Mouse (Mus musculus) C2C12 (cell line): ENCODE measurements around the gene Rnps1.

Experiments
- CTCF ChIP-seq: IDR thresholded peaks from one replicate; pipeline ENCODE4 v1.5.1; 2011; ENCODE audit not compliant: control insufficient read depth, insufficient read depth, insufficient read length
- MAX ChIP-seq: IDR thresholded peaks from one replicate; pipeline ENCODE4 v1.6.1; 2011; ENCODE audit warnings: mild to moderate bottlenecking, control low read depth
- MYOD1 ChIP-seq: IDR thresholded peaks from one replicate; pipeline ENCODE4 v1.6.1; 2011; ENCODE audit warnings: low read depth; ENCODE audit not compliant: control insufficient read depth, insufficient read length
- USF1 ChIP-seq: IDR thresholded peaks from one replicate; pipeline ENCODE4 v1.6.1; 2011; ENCODE audit warnings: low read depth, mild to moderate bottlenecking, control low read depth, moderate library complexity

- no peak for TF ChIP-seq CTCF
- no peak for TF ChIP-seq USF1
- TF ChIP-seq MAX: no peak
- no peak for TF ChIP-seq MYOD1
Measured at GRCm38 (mm10) chr17:24424489-24424888, 10.1 kb downstream of the Rnps1 start.
